Mouse (Mus musculus) mouse embryonic stem cell (cell line): ENCODE measurements at regions not wholly inside any gene's neighbourhood (a gene's known extent, or its start where the extent isn't known, plus 50 kb on each side); places are given as distances from the start of the nearest gene placed in this dataset.

Experiments used
- in situ Hi-C, 2 experiments: fragments of 300-500 bp; cut with MboI; formaldehyde crosslinking; loops; 1 replicate in 1 of 2; 3 replicates in 1 of 2; pipeline ENCODE4 v1.14.3; 2019 to 2020; ENCODE audit warnings: low sequenced_read_pairs in 2 of 2, low pct_unique_long_range_greater_than_20kb in 1 of 2, mixed read lengths in 1 of 2; ENCODE audit not compliant: unreplicated experiment in 1 of 2

DNA sequence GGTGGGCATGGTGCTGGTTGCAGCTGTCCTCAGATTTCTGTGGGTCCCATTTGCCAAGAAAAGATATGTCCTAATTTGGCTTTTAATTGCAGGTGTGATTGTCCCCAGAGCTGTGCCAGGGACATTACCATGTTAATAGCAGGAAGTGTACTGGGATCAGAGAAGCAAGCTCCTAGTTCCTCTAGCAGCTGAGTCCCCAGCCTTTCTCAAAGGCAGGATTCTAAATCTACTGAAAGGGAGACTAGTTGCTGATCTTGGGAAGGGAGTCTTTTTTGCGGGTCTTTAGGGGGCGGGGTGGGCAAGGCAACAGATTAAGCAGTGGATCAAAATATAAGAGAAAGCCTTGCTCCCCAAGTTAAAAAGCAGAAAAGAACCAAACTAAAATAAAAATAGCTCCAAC, 122.3 kb upstream of the Ankrd55 start:
- in situ Hi-C loops = no loop called here

DNA sequence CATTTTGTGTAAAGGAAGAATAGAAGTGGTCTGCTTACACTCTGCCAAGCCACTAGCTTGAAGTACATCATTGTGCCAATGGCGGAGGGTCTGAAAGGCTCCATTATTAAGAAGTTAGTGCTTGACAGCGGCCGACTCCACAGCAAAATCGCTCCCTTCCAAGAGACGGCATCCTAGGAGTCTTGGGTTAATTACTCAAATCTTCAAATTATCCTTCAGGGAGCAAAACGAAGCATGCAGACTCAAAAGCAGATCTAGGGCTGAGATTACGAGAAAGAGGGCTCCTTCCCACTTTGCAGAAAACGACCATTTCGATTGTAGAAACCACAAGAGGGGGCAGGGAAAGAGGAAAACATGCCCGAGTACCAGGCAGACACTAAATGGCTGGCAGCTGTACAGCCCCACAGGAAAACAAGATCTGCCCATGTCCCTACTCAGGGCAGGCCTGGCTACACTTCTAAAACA, 121.9 kb upstream of the Ankrd55 start:
- in situ Hi-C loops = no loop called here

GRCm38 (mm10) chr13:112168468-112168867, 119.8 kb upstream of the Ankrd55 start:
- in situ Hi-C loops = no loop called here

GRCm38 (mm10) chr13:112170872-112171271, 117.4 kb upstream of the Ankrd55 start:
- in situ Hi-C loops = no loop called here

DNA sequence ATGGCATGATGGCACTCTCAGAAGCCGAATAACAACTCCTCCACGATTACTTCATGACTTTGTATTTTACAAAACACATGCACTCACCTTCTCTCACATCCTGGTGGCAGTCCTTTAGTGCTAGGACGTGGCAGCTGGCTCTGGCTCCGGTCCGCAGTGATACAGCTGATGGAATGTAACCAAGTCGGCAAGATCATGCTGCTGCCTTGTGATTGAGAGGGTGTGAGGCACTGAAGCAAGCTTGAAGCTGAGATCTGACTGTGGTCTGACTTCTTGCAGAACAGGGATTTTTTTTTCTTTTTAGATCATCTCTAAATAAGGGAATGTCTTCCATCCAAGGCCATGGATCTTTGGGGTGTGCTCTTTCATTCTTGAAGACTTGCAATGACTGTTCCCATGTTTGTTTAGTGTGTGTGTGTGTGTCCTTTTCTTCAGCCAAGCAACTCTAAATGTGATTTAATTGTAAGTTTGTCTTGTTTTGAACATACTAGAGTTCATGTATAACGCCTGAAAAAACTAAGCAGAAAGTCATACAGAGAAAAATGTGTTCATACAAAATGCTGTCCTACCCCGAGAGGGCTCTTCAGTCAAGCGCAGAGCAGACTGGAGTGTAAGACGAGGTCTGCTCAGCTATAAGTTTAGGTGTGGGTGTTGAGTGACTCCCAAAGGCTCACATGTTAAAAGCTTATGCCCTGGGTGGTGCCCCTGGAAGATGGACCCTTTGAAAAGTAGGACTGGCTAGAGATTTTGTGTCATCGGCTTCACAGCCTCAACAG, 116.1 kb upstream of the Ankrd55 start:
- in situ Hi-C loops = no loop called here

DNA sequence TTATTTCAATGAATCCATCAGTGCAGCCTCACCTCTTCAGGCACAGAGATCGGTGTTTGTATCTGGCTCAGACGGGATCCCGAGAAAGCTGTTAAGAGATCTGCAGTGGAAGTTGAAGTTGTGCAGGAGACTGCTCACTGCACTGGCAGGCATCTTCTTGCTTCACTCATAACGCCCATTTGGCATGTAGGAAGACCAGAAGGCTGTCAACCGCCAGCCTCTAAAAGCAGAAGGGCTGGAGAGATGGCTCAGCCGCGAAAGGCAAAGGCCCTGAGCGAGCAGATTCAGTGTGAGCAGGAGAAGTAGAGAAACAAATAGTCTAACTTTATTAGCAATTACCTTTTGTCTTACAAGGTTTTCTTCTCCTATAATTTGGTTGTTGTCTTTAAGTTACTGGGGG, 114.3 kb upstream of the Ankrd55 start:
- in situ Hi-C loops = no loop called here

DNA sequence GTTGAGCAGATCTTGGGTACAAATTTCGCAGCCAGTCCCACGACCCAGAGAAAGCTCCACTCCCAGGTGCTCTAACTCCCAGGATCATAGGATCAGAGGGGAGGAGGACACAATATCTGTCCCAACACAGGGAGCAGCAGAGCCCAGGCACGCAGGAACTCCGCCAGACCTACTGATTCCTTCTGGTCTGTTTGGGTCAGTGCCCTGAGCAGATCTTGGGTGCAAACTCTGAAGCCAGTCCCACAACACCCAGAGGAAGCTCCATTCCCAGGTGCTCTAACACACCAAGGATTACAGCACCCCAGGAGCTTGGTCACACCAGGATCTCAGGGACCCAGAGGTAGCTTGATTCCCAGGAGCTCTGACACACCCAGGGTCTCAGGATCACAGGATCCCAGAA, 110.2 kb upstream of the Ankrd55 start:
- in situ Hi-C loops = no loop called here

GRCm38 (mm10) chr13:112183996-112184395, 104.3 kb upstream of the Ankrd55 start:
- in situ Hi-C loops = no loop called here

DNA sequence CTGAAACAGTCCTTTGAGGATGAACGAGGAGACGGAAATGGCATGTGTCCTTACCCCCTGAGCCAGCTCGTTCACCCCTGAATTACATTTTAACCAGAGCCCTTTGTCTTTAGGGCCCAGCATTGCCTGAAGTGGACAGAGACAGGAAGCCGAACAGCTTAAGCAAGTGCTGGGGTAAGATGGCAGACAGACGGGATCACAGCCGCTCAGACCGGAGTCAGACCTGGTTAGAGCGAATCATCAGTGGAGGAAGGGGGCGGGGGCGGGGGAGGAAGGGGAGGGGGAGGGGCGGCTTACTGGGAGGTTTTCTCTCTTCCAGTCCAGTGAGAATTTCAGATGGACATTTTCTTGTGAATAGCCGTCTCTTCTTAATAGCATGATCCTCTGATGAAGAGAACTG, 103.1 kb upstream of the Ankrd55 start:
- in situ Hi-C loops = no loop called here

GRCm38 (mm10) chr13:112187226-112187625, 101.0 kb upstream of the Ankrd55 start:
- in situ Hi-C loops = no loop called here

GRCm38 (mm10) chr13:112188313-112188712, 99.9 kb upstream of the Ankrd55 start:
- in situ Hi-C loops = no loop called here

DNA sequence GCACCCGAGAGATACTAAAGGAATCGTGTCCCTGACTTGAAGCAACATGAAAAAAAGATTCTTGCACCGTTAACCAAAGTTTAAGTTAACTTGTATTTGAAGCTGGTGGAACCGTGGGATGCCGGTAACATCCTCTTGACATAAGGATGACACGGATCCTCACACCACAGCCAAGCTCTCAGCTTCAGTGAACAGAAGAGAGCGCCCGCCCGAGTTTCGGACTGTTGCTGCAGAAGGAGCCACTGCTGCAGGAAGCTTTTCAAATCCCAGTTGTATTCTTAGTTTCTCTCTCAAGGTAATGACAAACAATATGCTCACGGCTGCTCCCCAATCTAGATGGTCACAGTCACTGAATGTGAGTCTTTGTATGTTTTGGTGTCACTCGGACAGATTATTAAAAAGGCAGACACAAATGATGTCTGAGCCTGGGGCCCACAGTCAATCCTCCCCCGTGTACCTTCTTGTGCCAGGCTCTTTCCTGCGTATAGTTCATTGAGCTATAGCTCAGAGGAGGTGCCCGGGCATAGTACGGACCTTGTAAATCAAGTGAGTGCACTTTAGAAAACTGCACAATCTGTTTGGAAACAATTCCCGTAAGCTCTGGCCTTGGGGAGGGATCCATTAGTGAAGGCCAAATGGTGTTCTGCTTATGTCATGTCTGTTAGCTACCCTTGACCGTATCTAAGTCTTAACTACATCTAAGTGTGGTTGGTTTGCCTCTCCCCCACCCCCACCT, 99.3 kb upstream of the Ankrd55 start:
- in situ Hi-C loops = no loop called here

- in situ Hi-C loops = no loop called here
Observed at GRCm38 (mm10) chr13:112189605-112190004, 98.6 kb upstream of the Ankrd55 start.

- in situ Hi-C loops = no loop called here
Observed at GRCm38 (mm10) chr13:112192192-112192905, 95.9 kb upstream of the Ankrd55 start.

GRCm38 (mm10) chr13:112193676-112194075, 94.6 kb upstream of the Ankrd55 start:
- in situ Hi-C loops = no loop called here

DNA sequence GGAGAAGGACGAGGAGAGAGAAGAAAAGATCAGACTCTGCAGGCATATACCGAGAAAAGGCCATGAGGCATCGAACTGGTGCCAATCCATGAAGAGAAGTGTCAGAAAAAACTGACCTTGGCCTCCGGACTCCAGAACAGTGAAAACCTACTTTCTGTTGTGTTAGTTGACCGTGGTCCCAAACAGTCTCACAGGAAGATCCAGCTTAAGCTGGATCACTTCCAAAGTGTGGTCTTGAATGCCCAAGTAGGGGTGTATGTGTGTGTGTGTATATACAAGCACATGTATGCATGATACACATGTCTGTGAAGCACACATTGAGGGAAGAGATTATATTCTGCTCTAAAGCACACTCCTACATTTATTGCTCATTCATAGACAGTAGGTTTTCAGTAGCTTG, 93.3 kb upstream of the Ankrd55 start:
- in situ Hi-C loops = no loop called here

- in situ Hi-C loops = no loop called here
Observed at GRCm38 (mm10) chr13:112196789-112197188, 91.5 kb upstream of the Ankrd55 start.

DNA sequence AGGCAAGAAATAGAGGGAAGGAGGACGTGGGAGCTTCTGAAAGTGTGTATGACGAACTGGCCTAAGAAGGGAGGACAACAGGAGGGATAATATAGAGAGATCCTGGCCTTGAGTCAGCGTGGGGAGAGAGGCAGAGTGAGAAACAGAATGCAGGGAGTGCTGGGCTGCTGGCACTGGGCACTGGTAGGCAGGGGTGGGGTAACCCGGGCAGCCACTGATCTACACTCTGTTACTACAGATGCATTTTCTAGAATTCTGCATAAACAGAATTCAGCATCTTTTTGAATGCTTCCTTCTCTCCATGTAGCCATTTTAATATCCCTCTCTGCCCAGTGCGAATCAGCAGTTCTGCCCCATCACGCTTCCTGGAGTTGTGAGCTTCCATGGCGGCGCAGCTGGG, 84.5 kb upstream of the Ankrd55 start:
- in situ Hi-C loops = no loop called here

- in situ Hi-C loops = no loop called here
Observed at GRCm38 (mm10) chr13:112204204-112204603, 84.0 kb upstream of the Ankrd55 start.
